Mouse (Mus musculus) liver, embryonic 11.5 days (tissue): ENCODE measurements around the gene Fpgs. TPM values are rescaled to one million over a fixed set of nuclear protein-coding genes. Genes with fewer than 3 reads are reported as not detected.

Experiments used
- ATAC-seq: fragments of 200-750 bp; cut with Nextera tagmentation; replicated peaks from 2 replicates; pipeline ENCODE4 v1.8.0; 2017; ENCODE audit warnings: moderate number of reproducible peaks, mild to moderate bottlenecking, moderate TSS enrichment, moderate library complexity; ENCODE audit not compliant: low FRiP score
- DNase-seq: peaks from one replicate; pipeline ENCODE4 v3.0.0-alpha.2; 2017; ENCODE audit warnings: low spot score
- H3K27ac ChIP-seq: fragments of 300-500 bp; sonication (generic); 2 replicates; pipeline ENCODE4 v1.5.1; 2014; ENCODE audit warnings: mild to moderate bottlenecking, low read depth, low read length, control low read depth
- H3K27me3 ChIP-seq: fragments of 300-500 bp; sonication (generic); replicated peaks from 2 replicates; pipeline ENCODE4 v1.6.1; 2014; ENCODE audit warnings: low read length, mixed read lengths; ENCODE audit not compliant: control insufficient read depth, insufficient read depth
- H3K36me3 ChIP-seq: fragments of 300-500 bp; sonication (generic); 2 replicates; pipeline ENCODE4 v1.6.1; 2014; ENCODE audit warnings: mild to moderate bottlenecking, low read length, moderate library complexity, mixed read lengths; ENCODE audit not compliant: control insufficient read depth, insufficient read depth
- H3K4me1 ChIP-seq: fragments of 300-500 bp; sonication (generic); replicated peaks from 2 replicates; pipeline ENCODE4 v1.6.1; 2014; ENCODE audit warnings: low read length, mixed read lengths; ENCODE audit not compliant: control insufficient read depth, insufficient read depth
- H3K4me2 ChIP-seq: fragments of 300-500 bp; sonication (generic); 2 replicates; pipeline ENCODE4 v1.6.1; 2014; ENCODE audit warnings: mild to moderate bottlenecking, control low read depth, moderate library complexity
- H3K4me3 ChIP-seq: fragments of 300-500 bp; sonication (generic); 2 replicates; pipeline ENCODE4 v1.5.1; 2014; ENCODE audit warnings: low read depth, low read length, control low read depth
- H3K9ac ChIP-seq: fragments of 300-500 bp; sonication (generic); 2 replicates; pipeline ENCODE4 v1.6.1; 2014; ENCODE audit warnings: low read depth, low read length, control low read depth
- H3K9me3 ChIP-seq: fragments of 300-500 bp; sonication (generic); 2 replicates; pipeline ENCODE4 v1.6.1; 2016; ENCODE audit warnings: low read length, inconsistent platforms, mixed read lengths; ENCODE audit not compliant: control insufficient read depth
- WGBS: fragments of 180-500 bp; shearing (Covaris S2); extraction: QIAGEN DNeasy Blood & Tissue Kit; methylation state at CpG from one replicate; pipeline ENCODE4 v1.1.7; 2014; 5-methylcytosine and 5-hydroxymethylcytosine counted together
- polyA plus RNA-seq: library from polyadenylated mRNA; unstranded; fragments of >200 nt; fragmentation: Nextera tagmentation; extraction: Ambion mirVana; gene quantifications from 2 replicates; pipeline ENCODE4 v1.2.1, GENCODE M21; 2014

The Fpgs gene
- polyA plus RNA-seq, 1 experiment from 2014 or later, result 46.2 TPM

GRCm38 (mm10) chr2:32667775-32668174 lies 36.2 kb downstream of the Fpgs start:
- peaks cover 20% of the 10 kb centered on the region for H3K4me1 ChIP-seq
- ATAC-seq, result no peak
- no peak overlapping the region for H3K9ac ChIP-seq
- H3K9me3 ChIP-seq, result no peaks in the 10 kb centered on the region
- no peak overlapping the region; the same call in 1 of the 2 replicates for H3K27ac ChIP-seq
- 65% methylated on average over 11 of the region's 11 CpGs for WGBS
- no peaks in the 10 kb centered on the region; the same call in 1 of the 2 replicates for H3K36me3 ChIP-seq
- no peaks in the 10 kb centered on the region for H3K27me3 ChIP-seq
- no peak overlapping the region for H3K4me2 ChIP-seq
- DNase-seq, result no peak
- no peak overlapping the region for H3K4me3 ChIP-seq

- DNase-seq (no peak), ATAC-seq (no peak)
- 72% methylated on average over 6 of the region's 6 CpGs for WGBS
- Histone ChIP-seq H3K36me3 (no peaks in the 10 kb centered on the region), H3K9ac (peak overlapping the region; percentile 7; the same call in 1 of the 2 replicates), H3K27ac (no peak overlapping the region), H3K4me2 (no peak overlapping the region), H3K27me3 (no peaks in the 10 kb centered on the region), H3K4me3 (no peak overlapping the region), H3K4me1 (peaks cover 34% of the 10 kb centered on the region), H3K9me3 (no peaks in the 10 kb centered on the region)
Observed at GRCm38 (mm10) chr2:32665853-32666252, 38.1 kb downstream of the Fpgs start.

GRCm38 (mm10) chr2:32665345-32665744 lies 38.6 kb downstream of the Fpgs start:
- no peak for DNase-seq

GRCm38 (mm10) chr2:32662291-32662690 lies 41.7 kb downstream of the Fpgs start:
- Histone ChIP-seq H3K27ac (peak overlapping the region; percentile 6; the same call in 1 of the 2 replicates), H3K9ac (no peak overlapping the region), H3K4me3 (no peak overlapping the region), H3K4me1 (peaks cover 46% of the 10 kb centered on the region), H3K9me3 (no peaks in the 10 kb centered on the region), H3K27me3 (no peaks in the 10 kb centered on the region), H3K4me2 (no peak overlapping the region), H3K36me3 (no peaks in the 10 kb centered on the region)
- WGBS, result 64% methylated on average over 5 of the region's 5 CpGs
- ATAC-seq (no peak), DNase-seq (no peak)

More at GRCm38 (mm10) chr2:32665345-32665744, 38.6 kb downstream of the Fpgs start:
- Histone ChIP-seq H3K9ac (no peak overlapping the region), H3K27me3 (no peaks in the 10 kb centered on the region), H3K27ac (no peak overlapping the region), H3K4me3 (no peak overlapping the region), H3K4me1 (peaks cover 35% of the 10 kb centered on the region), H3K4me2 (no peak overlapping the region), H3K36me3 (no peaks in the 10 kb centered on the region), H3K9me3 (no peaks in the 10 kb centered on the region)
- 66% methylated on average over 8 of the region's 8 CpGs for WGBS
- ATAC-seq, result no peak

- Histone ChIP-seq H3K4me3 (no peak overlapping the region), H3K9ac (no peak overlapping the region), H3K36me3 (no peaks in the 10 kb centered on the region), H3K4me1 (peaks cover 46% of the 10 kb centered on the region), H3K27ac (peak overlapping the region; percentile 6; the same call in 1 of the 2 replicates), H3K4me2 (no peak overlapping the region), H3K9me3 (no peaks in the 10 kb centered on the region), H3K27me3 (no peaks in the 10 kb centered on the region)
- no peak for DNase-seq
- peak; percentile 49 for ATAC-seq
- WGBS, result 30% methylated on average over 7 of the region's 7 CpGs
Observed at GRCm38 (mm10) chr2:32661509-32662107, 42.3 kb downstream of the Fpgs start.

GRCm38 (mm10) chr2:32658873-32659272 lies 45.1 kb downstream of the Fpgs start:
- ATAC-seq, result peak; percentile 67
- peaks cover 57% of the 10 kb centered on the region for H3K4me1 ChIP-seq
- H3K36me3 ChIP-seq, result no peaks in the 10 kb centered on the region
- no peaks in the 10 kb centered on the region for H3K9me3 ChIP-seq
- no peak overlapping the region for H3K4me3 ChIP-seq
- peak overlapping the region; percentile 21 for H3K4me2 ChIP-seq
- WGBS, result 49% methylated on average over 2 of the region's 2 CpGs
- no peaks in the 10 kb centered on the region for H3K27me3 ChIP-seq
- H3K9ac ChIP-seq, result peak overlapping the region; percentile 7
- peak overlapping the region; percentile 53 for H3K27ac ChIP-seq
- no peak for DNase-seq

GRCm38 (mm10) chr2:32655826-32656225 lies 48.1 kb downstream of the Fpgs start:
- WGBS, result 59% methylated on average over 12 of the region's 12 CpGs
- Histone ChIP-seq H3K4me2 (no peak overlapping the region), H3K27me3 (no peaks in the 10 kb centered on the region), H3K9me3 (no peaks in the 10 kb centered on the region), H3K36me3 (no peaks in the 10 kb centered on the region), H3K27ac (peak overlapping the region; percentile 54; the same call in 1 of the 2 replicates), H3K4me1 (peaks cover 46% of the 10 kb centered on the region), H3K4me3 (no peak overlapping the region), H3K9ac (no peak overlapping the region)
- ATAC-seq (no peak), DNase-seq (no peak)

GRCm38 (mm10) chr2:32655394-32655744 lies 48.6 kb downstream of the Fpgs start:
- no peak overlapping the region for H3K9ac ChIP-seq
- ATAC-seq (no peak), DNase-seq (no peak)
- H3K4me3 ChIP-seq, result no peak overlapping the region
- H3K27me3 ChIP-seq, result no peaks in the 10 kb centered on the region
- H3K9me3 ChIP-seq, result no peaks in the 10 kb centered on the region
- H3K27ac ChIP-seq, result peak overlapping the region; percentile 54; the same call in 1 of the 2 replicates
- no peaks in the 10 kb centered on the region for H3K36me3 ChIP-seq
- H3K4me1 ChIP-seq, result peaks cover 46% of the 10 kb centered on the region
- H3K4me2 ChIP-seq, result no peak overlapping the region; the same call in 1 of the 2 replicates
- 78% methylated on average over 3 of the region's 3 CpGs for WGBS

- Histone ChIP-seq H3K27ac (peak overlapping the region; percentile 54; the same call in 1 of the 2 replicates), H3K27me3 (no peaks in the 10 kb centered on the region), H3K9ac (no peak overlapping the region), H3K4me3 (no peak overlapping the region), H3K36me3 (no peaks in the 10 kb centered on the region), H3K4me2 (no peak overlapping the region; the same call in 1 of the 2 replicates), H3K9me3 (no peaks in the 10 kb centered on the region), H3K4me1 (peaks cover 42% of the 10 kb centered on the region)
- 48% methylated on average over 14 of the region's 14 CpGs for WGBS
- DNase-seq (no peak), ATAC-seq (no peak)
Observed at GRCm38 (mm10) chr2:32654743-32655393, 49.1 kb downstream of the Fpgs start.
